Mouse (Mus musculus) ovary, adult 18-20 months (tissue): ENCODE data around the gene Gpr35.

Experiments
- DNase-seq: peaks from one replicate; pipeline ENCODE4 v3.0.0; 2022; ENCODE audit warnings: low spot score, mixed read lengths

Gpr35 gene

GRCm38 (mm10) chr1:92950607-92951006 is at the start of gene Gpr35:
Gpr35 (plus strand) TSS chr1:92950865.
- no peak for DNase-seq

DNA sequence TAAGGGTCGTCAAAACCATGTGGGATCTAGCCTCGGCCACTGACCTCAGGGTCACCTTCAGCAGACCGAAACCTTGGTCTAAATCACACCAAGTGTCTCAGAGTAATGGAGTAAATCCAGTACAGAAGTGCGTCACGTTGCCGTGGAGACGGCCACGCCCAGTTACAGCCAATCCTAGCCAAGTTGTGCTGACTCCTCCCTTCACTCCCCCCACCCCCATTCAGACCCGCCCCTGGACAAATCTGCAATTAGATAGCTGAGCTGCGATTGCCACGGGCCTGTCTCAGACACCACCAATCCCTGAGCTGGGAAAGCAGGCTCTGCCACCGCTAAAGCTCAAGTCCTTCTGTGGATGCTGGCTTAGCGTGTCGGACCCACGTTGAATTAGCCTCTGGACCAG is 47.9 kb upstream of the Gpr35 start, which contains the start of gene Ankmy1:
Gene Ankmy1, minus strand, starts transcription at position 121 of the 400 bp plus-strand sequence.
- DNase-seq: peak; percentile 53

- no peak for DNase-seq
Measured at GRCm38 (mm10) chr1:92903627-92904026, 47.0 kb upstream of the Gpr35 start.

- DNase-seq: no peak
Measured at GRCm38 (mm10) chr1:92905703-92906310, 44.9 kb upstream of the Gpr35 start.

DNA sequence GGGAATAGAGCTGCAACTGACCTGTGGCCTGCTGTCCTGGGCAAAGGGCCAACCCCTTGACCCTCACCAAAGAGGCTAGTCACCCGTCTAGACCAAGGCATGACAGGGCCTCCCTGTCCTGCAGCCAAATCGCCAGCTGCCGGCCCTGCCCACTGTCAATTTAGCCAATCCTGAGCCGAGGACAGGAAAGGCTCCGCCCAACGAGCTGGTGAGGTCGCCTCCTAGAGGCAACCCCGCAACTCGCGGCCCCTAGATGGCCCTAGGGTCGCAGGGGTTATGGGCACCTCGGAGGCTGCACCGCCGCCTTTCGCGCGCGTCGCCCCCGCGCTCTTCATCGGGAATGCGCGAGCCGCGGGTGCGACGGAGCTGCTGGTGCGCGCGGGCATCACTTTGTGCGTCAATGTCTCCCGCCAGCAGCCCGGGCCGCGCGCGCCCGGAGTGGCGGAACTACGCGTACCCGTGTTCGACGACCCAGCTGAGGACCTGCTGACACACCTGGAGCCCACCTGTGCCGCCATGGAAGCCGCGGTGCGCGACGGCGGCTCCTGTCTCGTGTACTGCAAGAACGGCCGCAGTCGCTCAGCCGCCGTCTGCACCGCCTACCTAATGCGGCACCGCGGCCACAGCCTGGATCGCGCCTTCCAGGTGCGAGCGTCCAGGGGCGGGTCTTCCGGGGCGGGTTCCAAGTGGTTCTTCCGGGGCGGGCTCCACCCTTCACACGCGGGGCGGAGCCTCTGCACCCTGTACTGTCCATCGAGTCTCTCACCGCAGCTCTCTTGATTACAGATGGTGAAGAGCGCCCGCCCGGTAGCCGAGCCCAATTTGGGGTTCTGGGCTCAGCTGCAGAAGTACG is 43.7 kb upstream of the Gpr35 start, which contains the start of gene Dusp28:
Gene Dusp28, plus strand, starts transcription at position 203 of the 853 bp plus-strand sequence.
- DNase-seq: peak; percentile 87

DNA sequence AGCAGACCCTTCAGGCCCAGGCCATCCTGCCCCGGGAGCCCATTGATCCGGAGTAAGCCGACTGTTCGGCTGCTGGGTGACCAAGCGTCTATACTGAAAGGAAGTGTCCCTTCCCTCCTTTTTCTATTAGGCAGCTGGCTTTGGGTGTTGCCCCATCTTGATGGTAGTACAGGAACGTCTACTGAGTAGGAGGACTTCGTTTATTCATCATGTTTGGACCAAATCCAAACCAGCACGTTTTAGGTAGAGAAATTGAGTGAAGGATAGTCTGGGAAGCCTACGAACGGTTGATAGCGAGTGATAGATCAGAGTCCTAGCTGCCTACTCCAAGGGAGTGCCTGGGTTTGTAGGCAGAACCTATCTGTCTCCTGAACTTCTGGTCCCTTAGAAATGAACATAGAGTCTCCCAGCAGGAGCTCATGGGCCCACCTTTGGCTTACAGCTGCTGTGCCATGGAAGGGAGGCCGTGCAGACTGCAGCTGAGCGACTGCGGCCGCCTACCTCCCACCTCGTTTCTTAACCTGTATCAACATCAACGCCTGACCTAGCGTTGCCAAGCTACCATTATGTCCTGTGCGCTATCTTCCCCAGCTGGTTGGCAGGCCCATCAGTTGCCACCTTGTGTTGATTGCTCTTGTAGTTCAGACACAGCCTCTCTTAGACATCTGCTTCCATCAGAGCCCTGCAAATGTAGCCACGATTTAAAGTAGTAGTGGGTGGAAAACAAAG is 42.9 kb upstream of the Gpr35 start:
- DNase-seq: no peak

- DNase-seq: no peak
Measured at GRCm38 (mm10) chr1:92908664-92909063, 42.0 kb upstream of the Gpr35 start.

- DNase-seq: no peak
Measured at GRCm38 (mm10) chr1:92909068-92909467, 41.6 kb upstream of the Gpr35 start.

DNA sequence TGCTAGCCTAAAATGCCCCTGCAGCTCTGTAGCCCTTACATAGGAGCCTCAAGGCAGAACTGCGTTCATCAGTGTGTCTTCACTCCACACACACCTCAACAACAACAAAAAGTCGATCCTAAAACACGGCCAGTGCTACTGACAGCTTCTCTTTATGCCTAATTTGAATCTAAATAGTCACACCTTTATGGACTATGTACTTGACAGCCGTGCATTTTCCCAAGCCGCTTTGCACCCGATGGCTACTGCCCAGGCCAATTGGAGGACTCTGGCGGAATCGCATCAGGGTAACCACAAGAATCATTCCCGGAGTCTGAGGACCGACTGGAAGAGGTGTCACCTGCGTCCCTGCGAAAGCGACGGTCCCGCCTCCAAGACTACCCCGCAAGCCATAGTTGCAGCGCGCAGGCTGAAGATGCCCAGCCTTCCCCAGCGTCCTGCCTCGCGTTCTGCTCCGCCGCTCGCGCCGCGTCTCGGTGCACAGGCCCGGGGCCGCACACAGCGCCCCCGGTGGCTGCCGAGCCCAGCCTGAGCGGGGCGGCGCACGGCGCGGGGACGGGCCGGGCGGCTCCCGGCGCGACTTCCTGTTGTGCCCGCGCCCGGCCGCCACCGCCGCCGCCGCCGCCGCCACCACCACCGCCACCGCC is 40.3 kb upstream of the Gpr35 start, which contains the start of gene Rnpepl1:
Gene Rnpepl1, plus strand, starts transcription at position 545 of the 647 bp plus-strand sequence.
- DNase-seq: peak; percentile 57

GRCm38 (mm10) chr1:92910925-92911720 is 39.5 kb upstream of the Gpr35 start:
- no peak for DNase-seq

DNA sequence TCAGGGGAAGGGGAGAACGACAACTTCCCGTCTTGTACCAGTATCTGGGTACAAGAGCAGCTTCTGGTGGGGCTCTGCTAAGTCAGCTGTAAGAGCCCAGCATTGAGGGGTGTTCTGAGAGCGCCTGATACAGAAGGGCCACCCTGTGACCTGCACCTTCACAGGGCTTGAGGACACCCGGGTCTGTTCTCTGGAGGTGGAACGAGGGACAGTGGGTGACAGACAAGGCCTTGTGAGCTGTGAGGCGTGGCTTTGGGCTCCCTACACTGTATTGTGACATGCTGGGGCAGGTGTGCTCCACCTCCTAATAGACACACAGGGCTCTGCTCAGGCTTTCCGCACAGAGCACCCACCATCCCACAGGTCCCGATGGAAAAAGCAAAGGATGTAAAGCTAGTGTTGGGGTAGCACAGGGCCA is 38.9 kb upstream of the Gpr35 start:
- no peak for DNase-seq

DNA sequence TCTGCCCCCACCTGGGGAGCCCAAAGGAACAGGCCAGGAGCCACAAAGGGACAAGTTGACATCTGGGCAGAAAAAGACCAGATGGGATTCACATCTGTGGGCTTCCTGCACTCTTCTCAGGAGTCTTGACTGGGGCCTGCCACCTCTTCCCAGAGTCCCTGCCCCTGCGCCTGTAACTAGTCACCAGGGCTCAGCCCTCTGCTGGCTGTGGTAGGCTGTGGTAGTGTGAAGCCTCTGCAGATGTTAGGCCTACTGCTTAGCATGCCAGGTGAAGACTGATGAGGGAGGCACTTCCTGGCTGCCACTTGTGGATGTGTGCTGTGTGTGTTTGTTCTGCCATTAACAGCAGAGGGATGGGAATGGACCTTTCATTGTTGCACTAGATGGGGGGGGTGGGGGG is 38.4 kb upstream of the Gpr35 start:
- no peak for DNase-seq

- no peak for DNase-seq
Measured at GRCm38 (mm10) chr1:92914239-92914638, 36.4 kb upstream of the Gpr35 start.

- DNase-seq: no peak
Measured at GRCm38 (mm10) chr1:92914993-92915392, 35.7 kb upstream of the Gpr35 start.

- no peak for DNase-seq
Measured at GRCm38 (mm10) chr1:92916725-92917124, 33.9 kb upstream of the Gpr35 start.

- DNase-seq: no peak
Measured at GRCm38 (mm10) chr1:92919151-92919550, 31.5 kb upstream of the Gpr35 start.

GRCm38 (mm10) chr1:92919775-92920174 is 30.9 kb upstream of the Gpr35 start:
- no peak for DNase-seq

DNA sequence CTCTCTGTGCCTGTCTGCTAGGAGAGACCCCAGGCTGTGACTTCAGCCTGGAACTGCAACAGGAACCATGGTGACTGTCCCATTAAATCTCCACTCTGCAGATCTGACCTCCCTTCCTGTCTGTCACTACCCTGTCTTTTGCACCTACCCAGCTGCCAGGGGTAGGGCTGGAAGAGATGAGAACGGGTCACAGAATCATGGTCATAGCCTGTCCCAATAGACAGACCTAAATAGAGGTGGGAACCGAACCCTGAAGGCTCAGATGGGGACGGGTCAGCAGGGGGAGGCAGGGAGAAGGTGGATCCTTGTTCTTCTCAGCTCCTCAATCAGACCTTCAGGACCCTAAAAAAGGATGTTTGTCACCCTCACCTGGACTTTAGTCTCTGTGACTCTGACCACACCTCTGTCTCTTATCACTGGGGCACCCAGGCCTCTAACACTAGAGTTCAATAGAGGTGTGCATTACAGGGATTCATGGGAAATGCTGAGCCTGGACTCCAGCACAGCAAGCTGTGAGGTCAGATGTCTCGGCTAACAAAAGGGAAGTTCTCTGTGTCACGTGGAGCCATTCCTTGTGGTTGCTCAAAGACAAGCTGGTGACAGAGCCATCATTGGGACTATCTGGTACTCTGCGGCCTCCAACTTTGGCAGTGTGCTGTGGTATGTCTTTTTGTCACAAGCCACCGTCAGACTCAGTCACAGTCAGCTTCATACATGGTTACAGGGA is 30.0 kb upstream of the Gpr35 start:
- DNase-seq: no peak

GRCm38 (mm10) chr1:92921496-92921895 is 29.2 kb upstream of the Gpr35 start:
- DNase-seq: no peak

DNA sequence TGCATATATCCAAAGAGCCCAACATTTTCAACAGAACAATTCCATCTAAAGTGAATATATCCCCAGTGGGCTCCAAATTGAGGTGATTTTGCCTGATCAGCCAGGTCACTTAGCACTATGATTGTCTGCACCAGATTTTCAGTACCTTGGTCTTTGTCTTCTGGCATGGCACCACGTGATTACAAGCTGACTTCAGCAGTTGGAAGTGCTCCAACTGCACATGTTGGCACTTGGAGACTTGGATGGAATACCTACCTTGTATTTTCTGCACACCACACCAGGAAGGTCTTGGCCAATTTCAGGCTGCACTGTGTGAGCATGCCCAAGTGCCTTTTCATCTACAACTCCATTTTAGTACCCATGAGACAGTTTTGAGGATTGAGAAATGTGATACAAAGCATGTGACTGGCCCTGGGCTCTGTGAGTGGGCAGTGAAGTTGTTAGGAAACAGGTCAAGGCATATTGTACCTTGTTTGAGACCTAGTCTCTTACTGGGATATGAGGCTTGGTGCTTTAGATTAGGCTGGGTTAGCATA is 20.4 kb upstream of the Gpr35 start:
- no peak for DNase-seq
